Mouse (Mus musculus) midbrain, embryonic 14.5 days (tissue): ENCODE measurements around the gene Cln6. TPM values are rescaled to one million over a fixed set of nuclear protein-coding genes. Genes with fewer than 3 reads are reported as not detected.

Experiments used
- polyA plus RNA-seq: library from polyadenylated mRNA; unstranded; fragments of >200 nt; fragmentation: Nextera tagmentation; extraction: Ambion mirVana; gene quantifications from 2 replicates; pipeline ENCODE4 v1.2.1, GENCODE M21; 2014

Cln6 gene
- polyA plus RNA-seq, 1 experiment from 2014 or later: 5.2 TPM

Other genes starting within 250 kb of the Cln6 start
- gene Itga11, start 161.0 kb upstream of the Cln6 start, polyA plus RNA-seq: 0.27 and 1.8 TPM in 2 replicates
- gene Fem1b, start 26.9 kb upstream of the Cln6 start, polyA plus RNA-seq: 71.5 and 103 TPM in 2 replicates
- gene Calml4, start 19.3 kb downstream of the Cln6 start, polyA plus RNA-seq: 7.1 TPM in 2 replicates
- 65.4 and 66.9 TPM in 2 replicates for gene Pias1, start 149.1 kb downstream of the Cln6 start, polyA plus RNA-seq